Mouse (Mus musculus): Measurements from ENCODE around the gene Kcnq1.

Gene Kcnq1

DNA sequence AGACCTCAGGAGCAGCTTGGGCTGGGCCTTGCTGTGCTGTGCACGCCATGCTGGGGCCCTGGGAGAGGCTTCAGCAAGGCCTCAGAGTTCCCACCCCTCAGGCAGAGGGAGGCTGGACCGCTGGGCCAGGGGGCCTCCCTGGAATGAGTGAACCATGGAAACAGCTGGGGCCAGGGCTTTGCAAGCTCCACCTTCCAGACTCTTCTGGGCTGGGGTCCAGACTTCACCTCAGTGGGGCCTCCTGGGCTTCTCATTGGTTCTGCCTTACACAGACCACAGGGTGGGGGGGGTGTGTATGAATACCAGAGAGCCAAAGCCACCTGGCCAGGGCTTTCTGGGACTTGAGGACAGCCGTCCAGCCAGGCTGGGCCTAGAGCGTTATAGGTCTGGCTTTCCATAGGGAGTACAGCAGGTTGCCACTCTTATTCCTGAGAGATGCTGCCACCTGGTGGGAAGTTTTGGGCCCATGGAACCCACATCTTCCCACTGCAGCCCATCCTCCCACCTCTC lies 19.0 kb upstream of the Kcnq1 start:
- DNase-seq (ENCODE audit: low spot score in 2 of 2), result no peak

DNA sequence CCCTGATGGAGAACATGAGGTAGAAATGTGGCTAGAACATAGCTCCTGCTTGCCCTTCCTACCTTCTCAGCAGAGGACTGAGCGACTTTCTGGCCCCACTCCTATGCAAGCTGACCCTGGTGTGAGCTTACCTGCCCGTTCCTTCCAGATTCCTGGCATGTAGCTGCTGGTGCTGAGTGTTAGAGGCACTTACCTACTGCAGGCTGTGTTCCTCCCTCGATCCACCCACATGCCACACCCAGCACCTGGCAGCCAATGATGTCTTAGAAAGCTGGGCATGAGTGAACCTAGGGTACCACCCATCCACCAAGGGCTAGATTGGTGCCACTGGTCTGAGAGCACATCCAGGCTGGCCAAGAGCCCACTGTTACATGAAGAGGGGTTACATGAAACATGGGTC lies 12.3 kb upstream of the Kcnq1 start:
- DNase-seq (ENCODE audit: low spot score in 2 of 2), result no peak

DNA sequence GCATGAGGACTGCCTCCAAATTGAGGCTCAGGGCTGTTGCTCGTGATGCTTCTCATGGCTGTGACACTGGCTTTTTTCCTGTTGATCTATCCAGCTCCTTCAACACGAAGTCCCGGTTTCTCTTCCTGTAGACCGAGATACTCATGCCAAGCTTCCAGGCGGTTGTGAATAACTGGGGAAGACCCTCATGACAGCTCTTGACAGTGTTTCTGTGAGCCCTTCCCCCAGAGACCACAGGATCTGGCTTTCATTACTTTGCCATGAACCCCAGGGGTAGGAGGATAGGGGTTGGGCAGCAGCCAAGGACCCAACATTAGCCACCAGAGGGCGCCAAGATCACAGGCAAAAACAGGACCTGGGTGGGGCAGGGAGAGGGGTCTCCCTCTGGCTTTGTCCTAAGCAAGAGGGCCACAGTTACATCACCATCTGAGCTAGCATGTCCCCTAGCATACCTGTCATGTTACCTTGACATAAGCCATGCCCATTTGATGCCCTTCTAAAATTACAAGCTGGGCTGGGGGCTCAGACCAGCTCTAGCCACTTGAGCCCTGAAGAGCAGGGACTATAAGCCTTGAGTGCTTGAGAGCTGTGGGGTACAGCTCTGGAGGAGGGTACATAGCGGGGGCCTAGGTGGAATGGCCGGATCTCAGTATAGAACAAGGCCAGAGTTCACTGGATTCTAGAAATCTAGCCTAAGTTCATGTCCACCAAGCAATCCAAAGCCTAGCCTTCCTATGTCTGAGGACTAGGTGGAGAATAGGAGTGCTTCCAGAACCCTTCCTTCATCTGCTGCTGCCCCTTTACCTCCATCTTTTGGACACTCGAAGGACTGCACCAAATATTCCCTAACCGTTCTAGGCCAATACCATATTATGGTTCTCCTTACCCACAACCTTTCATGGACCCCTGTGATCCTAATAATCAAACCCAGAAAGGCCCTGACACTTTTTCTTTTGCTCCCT lies 11.3 kb upstream of the Kcnq1 start, which contains the start of gene Trpm5:
Trpm5 (minus strand) TSS at position 51 of the 962 bp plus-strand sequence.
- no peak for DNase-seq (ENCODE audit: low spot score in 2 of 2)

DNA sequence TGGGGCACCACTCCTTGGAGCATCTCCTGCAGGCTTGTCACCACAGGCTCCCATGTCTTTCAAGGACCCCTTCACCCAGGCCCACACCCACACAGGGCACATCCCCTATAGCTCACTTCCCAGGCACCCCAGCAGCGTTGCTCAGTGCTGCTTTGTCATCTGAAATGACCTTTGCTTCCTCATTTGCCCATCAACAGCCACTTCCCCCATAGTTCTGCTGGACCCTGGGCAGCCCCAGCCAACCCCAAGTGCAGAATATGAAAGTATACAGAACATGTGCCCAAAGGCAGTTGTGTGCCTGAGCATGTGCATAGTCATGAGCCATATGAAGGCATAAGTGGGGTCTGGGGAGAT lies 10.6 kb upstream of the Kcnq1 start:
- DNase-seq (ENCODE audit: low spot score in 2 of 2), result no peak

DNA sequence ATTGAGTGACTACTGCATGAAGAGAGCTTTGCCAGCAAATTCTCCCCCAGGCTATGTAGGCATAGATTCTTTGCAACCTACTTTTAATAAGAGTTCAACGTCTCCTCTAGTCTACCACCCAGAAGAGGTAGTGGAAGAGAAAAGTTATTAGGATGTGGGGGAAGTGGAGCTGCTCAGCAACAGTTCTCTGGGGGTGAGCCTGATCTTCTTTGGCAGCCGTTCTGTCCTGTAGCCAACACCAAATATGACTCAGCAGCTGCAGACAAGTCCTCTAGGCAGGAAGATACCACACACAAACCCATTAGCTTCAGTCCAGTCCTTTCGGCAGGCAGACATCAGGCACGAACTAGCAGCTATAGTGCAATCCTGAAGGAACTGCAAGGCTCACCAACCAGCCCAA lies 5.4 kb upstream of the Kcnq1 start:
- DNase-seq (ENCODE audit: low spot score in 2 of 2), result no peak

DNA sequence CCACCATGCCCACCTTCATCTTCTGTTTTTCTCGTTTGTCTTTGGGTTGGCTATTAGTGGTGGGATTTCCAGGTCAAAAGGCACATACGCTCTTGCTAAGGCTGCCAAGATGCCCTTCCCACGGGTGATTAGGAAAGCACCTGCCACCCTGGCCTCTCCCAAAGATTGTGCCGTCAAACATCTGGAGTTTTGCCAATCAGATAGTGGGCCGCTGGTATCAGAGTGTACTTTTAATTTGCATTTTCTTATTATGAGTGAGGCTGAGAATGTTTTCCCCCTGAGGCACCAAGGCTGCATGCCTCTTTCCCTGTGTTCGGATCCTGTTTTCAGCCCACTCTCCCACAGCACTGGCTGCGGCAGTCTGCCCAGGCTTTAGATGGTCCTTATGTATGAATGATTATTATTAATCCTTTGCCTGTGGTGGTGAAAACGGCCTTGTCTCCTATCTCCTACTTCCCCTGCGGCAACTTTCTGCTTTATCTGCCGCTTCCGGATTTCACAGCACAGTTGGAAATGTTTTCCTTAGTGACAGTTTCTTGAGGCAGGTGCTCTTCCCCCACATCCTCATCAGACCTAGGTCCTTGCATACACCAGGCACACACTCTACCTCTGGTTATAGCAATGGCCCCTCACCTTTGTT lies 784 bp upstream of the Kcnq1 start:
- no peak for DNase-seq (ENCODE audit: low spot score in 2 of 2)

DNA sequence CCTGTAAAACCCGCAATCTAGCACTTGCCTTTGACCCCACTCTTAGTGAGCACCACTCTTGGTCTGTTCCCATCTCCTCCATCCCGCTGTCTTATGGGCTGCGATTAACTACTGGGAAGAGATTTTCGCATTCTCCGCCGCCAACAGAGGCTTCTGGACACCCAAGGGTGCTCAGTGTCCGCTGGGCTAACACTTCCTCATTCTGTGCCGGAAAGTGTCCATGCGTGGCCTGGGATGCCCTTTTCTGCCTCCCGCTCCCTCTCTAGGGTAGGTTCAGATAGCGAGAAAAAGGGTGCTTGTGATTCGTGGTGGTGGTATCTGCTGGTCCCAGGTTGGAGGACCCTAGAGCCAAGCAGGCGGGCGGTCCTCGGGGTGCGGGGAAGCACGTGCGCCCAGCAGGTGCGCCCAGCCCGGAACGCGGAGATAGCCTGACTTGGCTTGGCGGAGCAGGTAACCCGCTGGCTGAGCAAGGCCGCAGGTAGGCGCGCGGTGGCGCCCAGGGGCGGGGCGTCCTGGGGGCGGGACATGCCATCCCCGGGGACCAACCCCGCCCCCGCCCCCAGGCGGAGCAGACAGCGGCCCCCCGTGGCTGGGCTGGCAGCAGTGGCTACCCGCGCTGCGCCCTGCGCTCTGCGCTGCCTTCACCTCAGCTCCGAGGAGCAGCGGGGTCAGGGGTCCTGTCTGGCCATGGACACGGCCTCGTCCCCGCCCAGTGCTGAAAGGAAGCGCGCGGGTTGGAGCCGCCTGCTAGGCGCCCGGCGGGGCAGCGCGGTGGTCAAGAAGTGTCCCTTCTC lies 707 bp downstream of the Kcnq1 start:
- DNase-seq (ENCODE audit: low spot score in 2 of 2), result no peak

DNA sequence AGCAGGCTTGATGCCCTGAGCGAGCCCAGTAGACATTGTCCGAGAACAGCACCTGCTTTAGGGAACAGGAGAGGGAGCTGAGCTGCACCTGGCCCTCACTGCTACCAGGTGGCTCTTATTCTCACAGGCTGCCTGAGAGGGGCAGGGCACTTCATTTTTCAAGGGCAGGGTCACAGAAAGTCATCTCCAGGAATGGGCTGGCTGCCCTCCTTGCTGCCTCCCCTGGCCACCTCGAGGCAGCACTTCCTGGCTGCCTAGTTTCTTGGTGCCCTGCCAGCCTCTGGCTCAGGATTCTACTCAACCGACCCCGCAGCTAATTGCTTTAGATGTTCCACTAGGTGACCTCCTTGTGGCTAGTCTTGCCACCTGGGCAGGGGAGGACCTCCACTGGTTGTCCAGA lies 2.0 kb downstream of the Kcnq1 start:
- DNase-seq (ENCODE audit: low spot score in 2 of 2), result no peak

DNA sequence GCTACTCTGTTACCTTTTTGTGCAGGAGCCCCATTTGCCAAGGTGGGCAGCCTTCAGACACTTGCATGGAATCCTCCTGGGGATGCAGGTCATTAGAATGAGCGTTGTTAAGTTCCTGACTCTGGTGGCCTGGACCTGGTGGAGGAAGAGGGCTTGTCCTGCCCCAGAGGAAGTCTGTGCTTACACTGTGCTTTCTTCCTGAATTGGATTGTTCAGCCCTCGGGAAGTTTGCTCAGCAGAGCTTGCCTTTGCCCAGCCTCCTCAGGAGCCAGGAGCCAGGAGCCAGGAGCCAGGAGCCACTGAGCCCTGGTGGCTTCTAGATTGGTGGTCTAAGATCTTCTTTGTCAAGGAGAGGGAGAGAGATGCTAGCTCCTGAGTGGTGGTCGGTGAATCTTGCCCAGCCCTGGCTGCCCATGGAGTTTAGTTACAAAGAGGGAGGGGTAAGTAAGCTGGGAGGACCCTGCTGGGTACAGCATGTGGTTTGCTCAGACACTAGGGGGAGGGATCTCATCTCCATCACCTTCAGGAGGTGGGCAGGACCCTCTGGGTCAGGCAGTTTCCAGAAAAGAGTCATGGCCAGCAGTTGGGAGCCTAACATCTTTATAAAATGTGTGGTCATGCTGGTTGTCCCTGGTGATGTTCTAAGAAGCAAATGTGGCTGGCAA lies 3.0 kb downstream of the Kcnq1 start:
- DNase-seq (ENCODE audit: low spot score in 2 of 2), result no peak

DNA sequence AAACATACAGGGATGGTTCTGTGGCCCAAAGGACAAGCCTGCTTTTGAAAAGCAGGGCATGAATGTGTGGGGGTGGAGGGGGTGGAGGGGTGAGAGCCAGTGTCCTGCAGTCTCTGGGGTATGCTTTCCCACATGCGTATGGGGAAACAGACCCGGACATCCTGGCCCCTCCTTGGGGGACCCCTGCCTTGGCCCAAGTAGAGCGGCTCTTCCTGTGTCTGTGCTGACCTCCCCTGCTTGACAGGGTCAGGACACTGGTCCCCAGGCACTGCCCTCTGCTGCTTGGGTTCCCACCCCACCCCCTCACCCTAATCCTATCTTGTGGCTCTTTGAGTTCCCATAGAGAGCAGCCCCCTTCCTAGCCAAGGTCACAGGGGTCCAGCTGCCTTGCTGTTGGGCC lies 3.5 kb downstream of the Kcnq1 start:
- no peak for DNase-seq (ENCODE audit: low spot score in 2 of 2)

DNA sequence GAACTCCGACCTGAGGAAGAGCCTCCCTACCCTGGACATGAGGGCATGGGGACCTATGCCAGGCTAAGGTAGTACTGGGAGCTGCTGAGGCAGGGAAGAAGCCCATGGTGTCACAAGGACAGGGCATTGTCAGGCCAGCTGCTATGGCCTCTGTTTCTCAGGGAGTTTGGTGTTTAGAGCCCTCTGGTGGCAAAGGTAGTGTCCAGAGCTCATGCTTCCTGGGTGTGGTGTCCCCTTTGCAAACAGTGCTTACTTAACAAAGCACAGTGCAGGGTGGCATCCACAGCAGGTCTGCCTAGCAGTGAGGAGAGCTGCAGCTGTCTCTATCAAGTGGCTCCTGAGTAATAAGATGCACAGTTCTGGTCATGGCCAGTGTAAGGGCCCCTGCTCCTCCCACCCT lies 4.6 kb downstream of the Kcnq1 start:
- DNase-seq (ENCODE audit: low spot score in 2 of 2), result no peak

DNA sequence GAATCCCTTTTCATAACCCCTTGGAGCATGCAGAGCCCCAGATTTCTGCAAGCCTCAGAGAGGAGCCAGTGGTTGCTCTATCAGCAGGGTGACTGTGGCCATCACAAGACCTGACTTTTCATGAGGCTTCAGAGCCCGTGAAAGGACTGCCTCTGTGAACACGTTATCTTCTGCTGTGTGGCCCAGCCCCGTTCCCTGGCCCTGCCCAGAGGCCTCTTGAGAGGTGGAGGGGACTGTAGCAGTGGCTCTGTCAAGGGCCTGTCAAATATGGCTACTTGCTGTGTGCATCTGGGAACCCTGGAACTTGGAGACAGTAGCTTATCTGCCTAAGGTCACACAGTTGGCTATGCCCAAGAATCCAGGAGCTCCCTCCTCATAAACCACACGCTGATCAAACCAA lies 5.6 kb downstream of the Kcnq1 start:
- DNase-seq (ENCODE audit: low spot score in 2 of 2), result no peak

DNA sequence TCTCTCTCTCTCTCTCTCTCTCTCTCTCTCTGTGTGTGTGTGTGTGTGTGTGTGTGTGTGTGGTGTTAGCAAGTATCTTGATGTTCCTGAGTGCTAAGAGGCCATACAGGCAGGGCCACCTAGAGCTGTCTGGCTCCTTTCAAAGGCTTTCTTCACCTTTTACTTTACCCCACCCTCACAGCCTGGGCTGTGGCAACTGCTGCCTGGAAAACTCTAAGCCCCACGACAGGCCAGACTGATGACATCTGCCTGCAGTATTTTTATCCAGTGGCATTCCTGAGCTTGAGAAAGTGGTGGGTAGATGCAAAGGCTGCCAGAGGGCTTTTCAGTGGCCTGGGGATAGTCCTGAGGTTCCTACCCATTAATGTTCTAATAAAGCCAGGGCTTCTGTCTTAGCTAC lies 6.2 kb downstream of the Kcnq1 start:
- no peak for DNase-seq (ENCODE audit: low spot score in 2 of 2)

DNA sequence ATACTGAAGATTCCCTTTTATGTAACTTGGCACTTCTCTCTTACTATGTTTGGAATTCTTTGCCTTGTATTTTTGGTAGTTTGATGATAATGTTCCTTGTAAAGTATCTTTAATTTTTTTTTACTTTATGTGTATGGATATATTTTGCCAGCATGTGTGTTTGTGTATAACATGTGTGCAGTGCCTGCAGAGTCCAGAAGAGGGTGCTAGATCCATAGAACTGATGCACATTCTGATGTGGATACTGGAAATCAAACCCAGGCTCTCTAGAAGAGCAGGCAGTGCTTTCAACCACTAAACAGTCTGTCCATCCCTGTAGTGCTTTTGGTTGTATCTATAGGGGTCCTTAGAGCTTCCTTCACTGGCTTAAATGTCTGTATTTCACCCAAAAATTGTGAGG lies 8.6 kb downstream of the Kcnq1 start:
- DNase-seq (ENCODE audit: low spot score in 2 of 2), result no peak

DNA sequence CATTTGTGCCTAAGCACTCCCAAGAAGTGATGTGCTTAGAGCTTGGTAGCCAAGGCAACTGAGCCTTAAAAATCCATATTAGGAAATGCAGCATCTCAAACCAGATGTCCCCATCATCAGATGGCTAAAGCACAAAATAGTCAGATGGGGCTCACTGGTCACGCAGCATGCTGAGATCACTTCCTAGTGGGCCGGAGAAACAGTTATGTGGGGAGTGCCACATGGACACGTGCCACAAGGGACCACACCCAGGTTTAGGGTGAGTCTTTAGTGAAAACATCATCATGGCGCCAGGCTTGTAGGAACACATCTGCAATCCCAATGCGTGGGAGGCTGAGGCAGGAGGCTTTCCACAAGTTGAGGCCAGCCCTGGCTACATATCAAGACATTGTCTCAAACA lies 10.4 kb downstream of the Kcnq1 start:
- DNase-seq (ENCODE audit: low spot score in 2 of 2), result no peak

DNA sequence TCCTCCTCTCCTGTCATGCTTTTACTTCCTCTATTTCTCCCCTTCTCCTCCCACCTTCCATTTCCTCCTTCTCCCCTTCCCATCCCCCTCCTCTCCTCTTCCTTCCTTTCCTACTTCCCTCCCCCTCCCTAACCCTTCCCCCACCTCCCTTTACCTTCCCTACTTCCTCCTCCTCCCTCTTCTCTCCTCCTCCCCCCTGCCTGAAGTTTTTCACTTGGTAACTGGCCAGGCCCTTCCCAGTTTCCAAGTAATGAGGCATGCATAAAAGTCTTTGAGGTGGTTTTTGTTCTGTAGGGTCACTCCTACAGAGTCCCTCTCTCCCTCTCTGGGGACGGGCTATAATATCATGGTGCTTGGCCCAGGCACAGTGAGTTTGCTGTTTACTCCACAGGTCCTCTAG lies 13.2 kb downstream of the Kcnq1 start:
- no peak for DNase-seq (ENCODE audit: low spot score in 2 of 2)

DNA sequence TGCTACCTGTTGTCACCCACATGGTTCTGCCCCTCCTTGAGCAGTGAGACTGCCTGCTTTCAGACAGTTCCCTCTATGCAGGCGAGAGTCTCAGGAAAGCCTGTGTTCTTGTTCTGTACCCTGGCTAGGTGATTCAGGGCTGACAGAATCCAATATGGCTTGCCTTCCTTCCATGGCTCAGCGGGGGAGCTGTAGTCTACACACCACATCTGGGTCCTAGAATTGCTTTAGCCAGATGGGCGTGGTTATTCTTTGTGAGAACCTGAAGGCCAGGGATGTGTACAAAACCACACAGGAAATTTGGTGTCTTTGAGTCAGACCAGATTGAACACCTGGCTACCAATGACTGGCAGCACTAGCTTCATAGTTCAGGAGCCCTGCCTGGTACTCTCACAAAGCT lies 13.7 kb downstream of the Kcnq1 start:
- no peak for DNase-seq (ENCODE audit: low spot score in 2 of 2)

DNA sequence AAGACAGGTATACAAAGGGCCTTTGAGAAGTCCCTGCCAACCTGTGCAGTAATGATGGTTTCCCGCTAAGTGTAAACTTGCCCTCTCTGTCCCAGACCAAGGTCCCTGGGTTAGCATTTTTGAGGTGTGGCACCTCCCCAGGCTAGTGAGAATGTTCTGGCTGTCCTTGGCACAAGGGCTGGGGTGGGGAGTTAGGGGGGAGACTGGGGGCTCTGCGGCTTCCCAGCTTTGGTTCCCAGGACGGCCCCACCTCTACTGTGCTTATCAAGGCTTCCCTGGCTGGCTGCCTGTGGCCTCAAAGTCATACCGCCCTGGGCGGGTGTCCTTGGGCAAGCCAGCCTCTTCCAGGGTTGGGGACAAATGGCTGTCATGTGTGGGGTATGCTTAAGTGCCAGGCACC lies 16.0 kb downstream of the Kcnq1 start:
- DNase-seq (ENCODE audit: low spot score in 2 of 2), result no peak

DNA sequence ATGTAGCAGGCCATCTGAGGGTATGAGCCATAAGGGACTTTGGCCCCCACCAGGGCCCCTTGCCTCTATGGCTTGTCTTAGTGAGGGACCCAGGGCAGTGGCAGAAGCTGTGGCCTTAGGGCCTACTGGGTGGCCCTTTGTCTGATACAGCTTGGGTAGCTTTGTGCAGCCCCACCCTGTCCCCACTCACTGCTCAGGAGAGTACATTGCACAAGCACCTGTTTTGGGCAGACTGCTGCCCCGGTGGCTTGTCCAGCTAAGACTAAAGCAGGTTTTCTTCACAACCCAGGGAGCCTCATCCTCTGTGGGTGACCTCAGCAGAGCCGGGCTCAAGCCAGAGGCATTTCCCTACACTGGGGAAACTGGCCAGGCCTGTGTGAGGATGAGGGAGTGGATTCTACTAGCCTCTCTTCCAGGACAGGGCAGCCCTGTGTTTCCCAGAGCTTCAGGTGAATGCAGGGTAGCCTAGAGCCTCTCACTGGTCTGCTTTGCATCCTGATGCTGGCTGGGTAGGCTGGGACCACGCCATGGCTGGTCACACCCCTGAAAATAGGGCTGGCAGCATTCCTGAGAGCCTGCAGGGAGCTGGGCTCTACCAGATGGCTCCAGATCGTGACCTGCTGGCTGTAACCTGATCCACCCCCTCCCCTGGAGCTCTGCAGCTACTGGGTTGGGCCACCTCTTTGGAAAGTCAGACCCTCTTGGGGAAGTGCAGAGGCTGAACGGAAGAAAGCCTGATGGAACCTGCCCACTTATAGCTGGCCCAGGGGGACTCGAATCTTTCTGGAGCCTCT lies 17.9 kb downstream of the Kcnq1 start:
- DNase-seq (ENCODE audit: low spot score in 2 of 2), result no peak

DNA sequence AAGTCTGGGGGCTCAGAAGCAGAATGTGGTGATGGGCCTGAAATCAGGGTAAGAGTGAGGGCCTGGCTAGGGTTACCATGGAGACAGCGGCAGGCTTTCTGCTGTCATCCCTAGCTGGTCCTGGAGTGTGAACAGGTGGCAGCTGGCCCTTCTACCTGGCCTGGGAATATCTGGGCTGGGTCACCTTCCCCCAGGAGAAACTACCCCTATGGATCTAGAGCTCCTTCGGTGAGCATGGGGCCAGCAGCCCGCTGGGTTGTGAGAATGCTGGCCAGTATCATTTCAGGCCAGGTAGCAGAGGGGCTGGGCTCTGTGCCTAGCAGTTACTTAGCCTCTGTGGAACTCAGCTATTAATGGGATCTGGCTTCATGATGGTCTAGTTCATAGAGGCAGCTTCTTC lies 18.7 kb downstream of the Kcnq1 start:
- no peak for DNase-seq (ENCODE audit: low spot score in 2 of 2)

DNA sequence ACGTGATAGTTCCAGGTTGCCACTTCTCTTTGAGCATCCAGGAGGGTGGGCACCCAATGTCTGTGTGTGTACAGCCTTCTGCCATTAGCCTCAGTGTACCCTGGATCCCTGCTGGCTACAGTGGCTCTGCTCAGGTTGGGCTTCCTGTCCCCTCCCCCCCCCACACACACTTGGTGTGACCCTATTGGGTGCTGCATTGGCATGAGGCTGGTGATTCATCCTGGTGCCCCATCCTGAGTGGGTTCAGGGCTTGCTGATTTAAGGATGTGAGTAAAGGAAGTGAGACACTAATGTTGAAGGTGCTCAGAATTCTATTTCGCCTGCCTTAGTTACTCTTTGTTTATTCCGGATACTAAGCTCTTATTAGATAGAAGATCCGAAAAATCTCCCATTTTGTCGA lies 26.7 kb downstream of the Kcnq1 start:
- DNase-seq (ENCODE audit: low spot score in 2 of 2), result no peak

Data from frontal cortex, postnatal 10 days (tissue).